Mouse (Mus musculus) left cerebral cortex, adult 2 months (tissue): ENCODE data around the gene Gzmf. TPM values are rescaled to one million over a fixed set of nuclear protein-coding genes. Genes with fewer than 3 reads are reported as not detected.
A peak's percentile ranks its signal among the peaks of the same experiment; 100 is the strongest.
"Not testable (repeated sequence)": the region's sequence is repeated elsewhere in the genome, so short reads cannot be mapped to it uniquely, and the experiment has no call there.

Experiments
- DNase-seq, 2 experiments: peaks; one replicate each; pipeline ENCODE4 v3.0.0; 2021 to 2022; ENCODE audit warnings: low spot score in 2 of 2, mixed read lengths in 1 of 2; ENCODE audit errors: extremely low spot score in 1 of 2
- H3K27ac ChIP-seq: fragments of 200-600 bp; 2 replicates; pipeline ENCODE4 v1.8.1; 2022
- H3K4me3 ChIP-seq: fragments of 200-600 bp; 2 replicates; pipeline ENCODE4 v1.8.1; 2022
- CTCF ChIP-seq: fragments of 200-600 bp; IDR thresholded peaks from 2 replicates; pipeline ENCODE4 v1.8.1; 2022; ENCODE audit warnings: antibody characterized with exemption, mild to moderate bottlenecking, moderate library complexity
- intact Hi-C: fragments of 180-260 bp; cut with DNase I; formaldehyde crosslinking; loops from one replicate; pipeline ENCODE4 v1.15.1; 2025
- total RNA-seq, 2 experiments: library from RNA; stranded (reverse); gene quantifications; 2 replicates each; pipeline ENCODE4 v1.2.3; 2021

Gene Gzmf
- total RNA-seq, 2 experiments from 2014 or later, result not detected

DNA sequence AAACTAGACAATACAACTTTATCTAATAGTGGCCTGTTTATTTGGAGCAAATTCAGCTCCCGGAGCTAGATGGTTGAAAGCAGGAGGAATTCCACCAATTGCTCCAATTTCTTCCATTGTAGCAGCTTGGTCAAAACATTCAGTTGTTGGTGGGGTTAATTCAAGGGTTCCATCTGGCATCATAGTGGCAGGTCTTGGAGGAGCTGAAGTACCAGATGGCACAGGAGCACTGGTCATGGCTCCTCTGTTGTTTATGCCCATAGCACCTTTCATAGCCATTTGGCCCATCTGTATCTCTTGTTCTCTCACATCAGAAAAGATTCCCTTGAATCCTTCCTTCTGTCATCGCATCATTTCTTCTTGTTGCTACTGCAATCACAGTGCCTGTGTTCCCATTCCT lies 49.1 kb downstream of the Gzmf start:
- DNase-seq, result no peak
- intact Hi-C loops, result no loop called here
- H3K4me3 ChIP-seq, result no peak overlapping the region
- TF ChIP-seq CTCF, result no peak
- H3K27ac ChIP-seq, result no peak overlapping the region

DNA sequence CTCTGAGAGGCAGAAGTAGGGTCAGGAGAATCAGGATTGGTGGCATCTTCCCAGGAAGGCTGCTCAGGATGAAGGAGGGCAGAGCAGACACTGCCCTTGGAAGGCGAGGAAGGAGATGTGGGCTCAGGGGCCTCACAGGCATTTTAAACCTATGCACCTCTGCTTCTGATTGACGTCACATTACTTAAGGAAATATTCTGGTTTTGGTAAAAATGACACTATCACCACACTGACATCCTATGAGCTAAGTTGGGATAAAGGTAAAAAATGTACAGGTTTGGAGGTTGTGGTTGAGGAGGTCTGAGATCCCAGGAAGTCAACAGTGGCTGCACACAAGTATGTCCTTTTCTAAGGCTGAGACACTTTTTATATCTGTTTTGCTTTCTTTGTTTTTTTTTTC lies 51.7 kb downstream of the Gzmf start, which contains the start of gene Gzmg:
Gene Gzmg (minus strand): TSS at position 101 of the 400 bp plus-strand sequence.
- DNase-seq, intact Hi-C loops, H3K4me3 ChIP-seq, H3K27ac ChIP-seq: not testable (repeated sequence)

DNA sequence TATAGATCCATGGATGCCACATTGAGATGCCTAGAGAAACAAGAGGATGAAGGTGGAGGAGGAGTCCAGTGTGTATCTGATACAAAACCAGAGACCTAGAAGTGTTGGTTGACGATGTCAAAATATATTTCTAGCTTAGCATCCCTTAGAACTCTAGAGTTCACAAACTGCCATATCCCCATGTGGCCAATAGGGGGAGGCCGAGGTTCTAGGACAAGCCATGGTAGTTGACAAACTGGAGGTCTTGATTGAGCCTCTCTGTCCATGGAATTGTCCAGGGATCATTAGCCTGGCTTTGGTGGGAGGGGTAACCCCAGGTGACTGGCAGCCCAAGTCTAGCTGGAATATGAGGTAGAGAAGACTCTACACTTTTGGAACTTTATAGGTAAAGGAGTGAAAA lies 55.9 kb downstream of the Gzmf start:
- TF ChIP-seq CTCF, result peak; percentile 26
- Histone ChIP-seq H3K27ac (no peak overlapping the region), H3K4me3 (no peak overlapping the region)
- DNase-seq, result no peak
- intact Hi-C loops, result no loop called here

Other genes with a start within 250 kb of the Gzmf start
- not detected for gene Mcpt1, start 193.4 kb downstream of the Gzmf start, total RNA-seq
- not detected for gene Mcpt9, start 180.9 kb downstream of the Gzmf start, total RNA-seq
- not detected for gene Mcpt2, start 169.4 kb downstream of the Gzmf start, total RNA-seq
- not detected for gene Mcpt4, start 149.1 kb downstream of the Gzmf start, total RNA-seq
- gene Mcpt8, start 126.1 kb downstream of the Gzmf start, total RNA-seq, result not detected
- not detected for gene Ctsg, start 108.8 kb downstream of the Gzmf start, total RNA-seq
- gene Gzme, start 90.8 kb downstream of the Gzmf start, total RNA-seq, result not detected
- not detected for gene Gzmd, start 78.8 kb downstream of the Gzmf start, total RNA-seq
- not detected for gene Gzmg, start 51.8 kb downstream of the Gzmf start, total RNA-seq
- not detected for gene Gzmn, start 36.8 kb downstream of the Gzmf start, total RNA-seq
- not detected for gene Gzmc, start 23.2 kb upstream of the Gzmf start, total RNA-seq
- gene Gzmb, start 50.8 kb upstream of the Gzmf start, total RNA-seq, result not detected
- gene Atp12a, start 153.7 kb upstream of the Gzmf start, total RNA-seq, result under 1 TPM; 0.09 to 0.27 TPM
- 1 to 10 TPM in 1 of 2 experiments, under 1 TPM in 1; 0.70 to 1.0 TPM for gene Rnf17, start 191.2 kb upstream of the Gzmf start, total RNA-seq